Mouse (Mus musculus) heart, adult 2 months (tissue): ENCODE measurements at regions not wholly inside any gene's neighbourhood (a gene's known extent, or its start where the extent isn't known, plus 50 kb on each side); places are given as distances from the start of the nearest gene placed in this dataset.

Source experiments
- DNase-seq, 2 experiments: peaks; one replicate each; pipeline ENCODE4 v3.0.0; 2021
- H3K27ac ChIP-seq: fragments of 200-600 bp; 2 replicates; pipeline ENCODE4 v1.8.1; 2022
- H3K27me3 ChIP-seq: fragments of 200-500 bp; 2 replicates; pipeline ENCODE4 v1.6.1; 2012; ENCODE audit warnings: mild to moderate bottlenecking, low read length, inconsistent platforms, mixed read lengths; ENCODE audit not compliant: control insufficient read depth, insufficient read depth
- H3K36me3 ChIP-seq: fragments of 200-500 bp; 2 replicates; pipeline ENCODE4 v1.6.1; 2012; ENCODE audit warnings: low read length, inconsistent platforms; ENCODE audit not compliant: control insufficient read depth, insufficient read depth
- H3K4me1 ChIP-seq: fragments of 200-500 bp; 2 replicates; pipeline ENCODE4 v1.6.1; 2011; ENCODE audit warnings: low read length; ENCODE audit not compliant: control insufficient read depth, insufficient read depth
- H3K4me3 ChIP-seq: fragments of 200-600 bp; 2 replicates; pipeline ENCODE4 v1.8.1; 2022
- H3K79me2 ChIP-seq: fragments of 200-500 bp; replicated peaks from 2 replicates; pipeline ENCODE4 v1.6.1; 2012; ENCODE audit warnings: mild to moderate bottlenecking, inconsistent platforms, low read length, moderate library complexity, mixed read lengths; ENCODE audit not compliant: control insufficient read depth, insufficient read depth
- H3K9ac ChIP-seq: fragments of 200-500 bp; 2 replicates; pipeline ENCODE4 v1.6.1; 2012; ENCODE audit warnings: low read depth, mild to moderate bottlenecking, control low read depth, inconsistent platforms, low read length, mixed read lengths
- CTCF ChIP-seq: fragments of 200-600 bp; IDR thresholded peaks from 2 replicates; pipeline ENCODE4 v1.8.1; 2022; ENCODE audit warnings: antibody characterized with exemption, mild to moderate bottlenecking, moderate library complexity
- EP300 ChIP-seq: fragments of 200-500 bp; IDR thresholded peaks from 2 replicates; pipeline ENCODE4 v1.6.1; 2011; ENCODE audit warnings: low read depth, low read length, control low read depth; ENCODE audit not compliant: insufficient read depth
- POLR2A ChIP-seq: fragments of 200-500 bp; IDR thresholded peaks from 2 replicates; pipeline ENCODE4 v1.6.1; 2011; ENCODE audit warnings: mild to moderate bottlenecking, low read depth, low read length, control low read depth; ENCODE audit not compliant: insufficient read depth
- WGBS: fragments of 180-500 bp; shearing (Covaris S2); methylation state at CpG from one replicate; pipeline ENCODE4 v1.1.7; 2018; 5-methylcytosine and 5-hydroxymethylcytosine counted together
- intact Hi-C: fragments of 180-260 bp; cut with DNase I; formaldehyde crosslinking; loops from one replicate; pipeline ENCODE4 v1.15.1; 2025

DNA sequence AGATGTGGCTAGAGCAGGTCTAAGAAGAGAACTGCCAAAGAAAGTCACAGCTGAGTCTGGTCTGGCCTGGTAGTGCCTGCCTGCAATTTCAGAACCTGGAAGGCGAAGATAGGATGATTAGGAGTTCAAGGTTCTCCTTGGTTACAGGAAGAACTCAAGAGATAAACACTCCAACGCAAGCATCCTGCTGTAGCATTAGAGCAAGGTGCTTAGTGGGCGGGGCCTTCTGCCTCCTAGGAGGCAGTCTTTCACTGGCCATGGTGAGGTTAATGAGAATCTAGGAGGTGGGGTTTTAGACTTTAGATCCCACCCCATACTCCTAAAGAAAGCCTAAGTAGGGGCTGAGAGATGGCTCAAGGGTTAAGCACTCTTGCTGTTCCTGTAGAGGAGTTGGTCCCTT lies 120.8 kb downstream of the Gm10260 start:
- H3K9ac ChIP-seq: no peak overlapping the region
- no peaks in the 10 kb centered on the region for H3K27me3 ChIP-seq
- TF ChIP-seq POLR2A (no peak), CTCF (no peak), EP300 (no peak)
- no peaks in the 10 kb centered on the region for H3K36me3 ChIP-seq
- no peaks in the 10 kb centered on the region for H3K4me1 ChIP-seq
- WGBS: 79% methylated on average over 3 of the region's 3 CpGs
- H3K27ac ChIP-seq: no peak overlapping the region
- no peak overlapping the region for H3K4me3 ChIP-seq
- no peaks in the 10 kb centered on the region for H3K79me2 ChIP-seq
- DNase-seq: no peak
- intact Hi-C loops: no loop called here

DNA sequence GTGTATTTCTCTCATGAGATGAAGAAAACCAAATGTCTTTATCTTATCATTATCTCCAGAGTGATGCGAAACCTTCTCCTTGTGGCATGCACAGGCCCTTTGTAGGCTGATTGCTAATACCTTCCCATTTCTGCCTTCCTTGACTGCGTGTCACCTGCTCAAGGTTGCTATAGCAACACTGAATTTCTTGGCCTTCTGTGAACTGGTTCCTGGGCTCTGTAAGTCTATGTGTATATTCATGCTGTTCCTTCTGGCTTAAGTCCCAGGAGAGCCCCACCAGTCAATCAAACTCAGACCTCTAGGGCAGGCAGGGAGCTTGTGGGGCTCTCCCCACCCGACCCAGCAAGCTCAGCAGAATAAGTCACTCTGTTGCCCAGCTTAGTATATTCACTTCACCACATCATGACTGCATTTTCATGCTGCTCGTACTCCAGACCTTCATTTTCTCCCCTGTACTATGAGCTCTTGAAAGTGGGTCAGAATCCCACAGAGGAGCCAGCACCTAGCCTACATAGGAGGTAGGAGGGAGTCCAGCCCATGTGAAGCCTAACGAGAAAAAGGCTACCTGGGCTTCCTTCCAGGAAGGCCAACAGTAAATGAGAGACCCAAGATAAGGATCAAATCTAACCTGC lies 121.9 kb downstream of the Gm10260 start:
- Histone ChIP-seq H3K27ac (no peak overlapping the region), H3K36me3 (no peaks in the 10 kb centered on the region), H3K27me3 (no peaks in the 10 kb centered on the region), H3K9ac (no peak overlapping the region), H3K79me2 (no peaks in the 10 kb centered on the region), H3K4me3 (no peak overlapping the region), H3K4me1 (no peaks in the 10 kb centered on the region)
- DNase-seq: no peak
- TF ChIP-seq POLR2A (no peak), EP300 (no peak), CTCF (no peak)
- WGBS: 86% methylated on average over 5 of the region's 5 CpGs
- intact Hi-C loops: no loop called here

DNA sequence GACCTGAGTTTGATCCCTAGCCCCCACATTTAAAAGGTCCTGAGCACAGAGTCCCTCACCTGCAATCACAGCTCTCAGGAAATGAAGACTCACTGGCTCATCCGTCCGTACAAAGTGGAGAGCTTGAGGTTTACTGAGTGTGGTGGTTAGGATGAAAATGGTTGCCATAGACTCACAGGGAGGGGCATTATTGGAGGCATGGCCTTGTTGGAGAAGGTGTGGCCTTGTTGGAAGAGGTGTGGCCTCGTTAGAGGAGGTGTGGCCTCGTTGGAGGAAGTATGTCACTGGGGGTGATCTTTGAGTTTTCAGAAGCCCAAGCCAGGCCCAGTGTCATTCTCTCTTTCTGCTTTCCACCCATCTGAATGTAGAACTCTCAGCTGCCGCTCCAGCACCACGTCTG lies 122.9 kb downstream of the Gm10260 start:
- no peak overlapping the region for H3K9ac ChIP-seq
- no peaks in the 10 kb centered on the region for H3K36me3 ChIP-seq
- WGBS: 87% methylated on average over 6 of the region's 6 CpGs
- intact Hi-C loops: no loop called here
- no peaks in the 10 kb centered on the region for H3K27me3 ChIP-seq
- no peak for TF ChIP-seq POLR2A
- no peak for TF ChIP-seq EP300
- no peak for TF ChIP-seq CTCF
- no peak for DNase-seq
- no peak overlapping the region for H3K4me3 ChIP-seq
- H3K4me1 ChIP-seq: no peaks in the 10 kb centered on the region
- H3K79me2 ChIP-seq: no peaks in the 10 kb centered on the region
- no peak overlapping the region for H3K27ac ChIP-seq

DNA sequence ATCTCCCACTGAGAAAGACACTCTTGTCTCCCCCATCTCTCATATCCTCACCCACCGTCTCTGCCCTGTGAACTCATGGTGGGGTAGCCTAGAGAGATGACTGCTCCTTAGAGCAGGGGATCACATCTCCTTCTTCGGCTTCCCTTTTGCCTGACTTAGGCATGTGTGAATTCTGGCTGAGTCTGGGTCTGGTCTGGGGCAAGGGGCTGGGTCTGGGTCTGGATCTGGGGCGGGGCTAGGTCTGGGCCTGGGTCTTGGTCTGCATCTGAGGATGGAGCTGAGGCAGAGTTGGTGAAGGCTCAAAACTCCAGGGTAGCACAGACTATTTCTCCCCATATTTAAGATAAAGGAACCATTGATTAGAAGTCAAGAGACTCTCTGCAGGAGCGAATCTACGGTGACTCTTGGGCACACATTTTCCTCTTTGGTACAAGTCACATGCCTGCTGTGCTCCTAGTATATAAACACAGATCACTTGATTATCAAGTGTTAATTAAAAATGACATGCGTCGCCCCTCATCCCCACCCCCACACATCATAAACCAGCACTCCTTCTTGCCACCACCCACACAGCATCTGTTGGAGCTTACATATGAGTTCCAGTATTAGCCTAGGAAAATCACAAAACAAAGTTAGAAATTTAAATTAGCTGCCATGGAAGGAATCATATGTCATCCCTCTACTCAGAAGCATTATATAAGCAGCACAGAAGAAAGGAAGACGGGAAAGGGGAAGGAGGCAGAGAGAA lies 126.2 kb downstream of the Gm10260 start:
- DNase-seq: no peak
- Histone ChIP-seq H3K27ac (no peak overlapping the region), H3K4me3 (no peak overlapping the region), H3K27me3 (no peaks in the 10 kb centered on the region), H3K4me1 (no peaks in the 10 kb centered on the region), H3K36me3 (no peaks in the 10 kb centered on the region), H3K79me2 (no peaks in the 10 kb centered on the region), H3K9ac (no peak overlapping the region)
- TF ChIP-seq CTCF: no peak
- no peak for TF ChIP-seq POLR2A
- no peak for TF ChIP-seq EP300
- intact Hi-C loops: no loop called here
- 80% methylated on average over 8 of the region's 8 CpGs for WGBS

DNA sequence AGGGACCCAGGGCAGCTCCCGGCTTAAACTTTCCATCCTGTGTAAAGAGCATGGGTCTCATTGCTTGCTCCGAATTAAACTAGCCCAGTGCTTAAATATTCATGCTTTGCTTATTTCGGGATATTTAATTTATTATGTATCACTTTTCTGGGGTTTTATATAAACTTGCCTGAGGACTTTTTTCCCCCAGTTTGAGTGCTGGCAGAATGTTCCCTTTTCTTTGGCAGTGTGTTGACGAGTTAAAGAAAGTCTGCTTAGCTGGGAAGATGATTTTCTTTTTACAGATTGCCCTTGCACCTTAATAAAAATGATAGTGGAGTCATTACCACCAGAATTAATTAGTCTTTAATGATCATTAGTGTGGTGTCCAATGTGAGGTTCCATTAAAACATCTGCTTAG lies 126.9 kb downstream of the Gm10260 start:
- no peaks in the 10 kb centered on the region for H3K27me3 ChIP-seq
- no peaks in the 10 kb centered on the region for H3K79me2 ChIP-seq
- H3K4me3 ChIP-seq: no peak overlapping the region
- intact Hi-C loops: no loop called here
- WGBS: 86% methylated on average over 4 of the region's 4 CpGs
- no peak overlapping the region for H3K9ac ChIP-seq
- H3K27ac ChIP-seq: no peak overlapping the region
- no peaks in the 10 kb centered on the region for H3K4me1 ChIP-seq
- no peaks in the 10 kb centered on the region for H3K36me3 ChIP-seq
- DNase-seq: no peak
- no peak for TF ChIP-seq EP300
- TF ChIP-seq CTCF: no peak
- no peak for TF ChIP-seq POLR2A

DNA sequence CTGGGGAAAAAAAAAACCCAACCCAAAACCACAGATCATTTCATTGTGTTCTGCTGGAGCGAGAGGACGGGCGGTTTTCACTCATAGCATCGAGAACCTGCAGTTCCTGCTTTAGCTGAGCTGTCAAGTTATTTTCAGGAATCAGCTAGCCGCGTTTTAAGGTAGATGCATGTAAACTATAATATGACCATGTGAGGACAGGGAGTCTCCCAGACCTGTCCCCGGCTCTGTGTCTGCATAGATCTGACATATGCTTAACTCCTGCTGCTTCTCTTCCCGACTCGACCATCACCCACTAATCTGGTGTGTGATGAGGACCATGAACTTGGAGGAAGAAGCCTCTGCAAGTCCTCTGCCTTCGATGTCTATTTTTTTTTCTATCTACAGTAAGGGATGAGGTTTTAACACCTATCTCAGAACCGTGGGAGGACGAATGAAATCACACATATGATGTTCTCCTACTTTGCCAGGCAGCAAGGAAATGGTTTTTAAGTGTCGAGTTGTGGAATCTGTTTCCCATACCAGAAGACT lies 128.5 kb downstream of the Gm10260 start:
- no peaks in the 10 kb centered on the region for H3K27me3 ChIP-seq
- no peak for DNase-seq
- intact Hi-C loops: no loop called here
- H3K9ac ChIP-seq: no peak overlapping the region
- TF ChIP-seq EP300 (no peak), POLR2A (no peak), CTCF (no peak)
- no peaks in the 10 kb centered on the region for H3K36me3 ChIP-seq
- H3K4me1 ChIP-seq: no peaks in the 10 kb centered on the region
- WGBS: 71% methylated on average over 13 of the region's 13 CpGs
- H3K4me3 ChIP-seq: no peak overlapping the region
- no peaks in the 10 kb centered on the region for H3K79me2 ChIP-seq
- no peak overlapping the region for H3K27ac ChIP-seq
